Mouse (Mus musculus) myocyte (in vitro differentiated cells): Measurements from ENCODE around the gene Pde4d. TPM values are rescaled to one million over a fixed set of nuclear protein-coding genes. Genes with fewer than 3 reads are reported as not detected.

Experiments used
- H3K27me3 ChIP-seq: one replicate; pipeline ENCODE4 v1.6.1; 2011; ENCODE audit not compliant: control insufficient read depth, insufficient read depth, insufficient read length
- H3K36me3 ChIP-seq: one replicate; pipeline ENCODE4 v1.6.1; 2011; ENCODE audit not compliant: control insufficient read depth, insufficient read depth
- H3K4me2 ChIP-seq: one replicate; pipeline ENCODE4 v1.6.1; 2011; ENCODE audit warnings: low read depth, control low read depth
- H3K4me3 ChIP-seq: one replicate; pipeline ENCODE4 v1.5.1; 2011; ENCODE audit warnings: mild to moderate bottlenecking, control low read depth, moderate library complexity
- H3K79me2 ChIP-seq: one replicate; pipeline ENCODE4 v1.6.1; 2011; ENCODE audit not compliant: control insufficient read depth, insufficient read depth
- H3ac ChIP-seq: one replicate; pipeline ENCODE4 v1.6.1; 2011; ENCODE audit not compliant: control insufficient read depth, insufficient read length
- CEBPB ChIP-seq: IDR thresholded peaks from 2 replicates; pipeline ENCODE4 v1.6.1; 2011; ENCODE audit warnings: mild to moderate bottlenecking, moderate library complexity; ENCODE audit not compliant: poor library complexity, insufficient read depth, severe bottlenecking
- E2F4 ChIP-seq: IDR thresholded peaks from one replicate; pipeline ENCODE4 v1.6.1; 2011; ENCODE audit warnings: mild to moderate bottlenecking, control low read depth, moderate library complexity; ENCODE audit not compliant: insufficient read depth
- MAX ChIP-seq: IDR thresholded peaks from one replicate; pipeline ENCODE4 v1.6.1; 2011; ENCODE audit warnings: low read depth, mild to moderate bottlenecking, control low read depth
- MYOD1 ChIP-seq, 3 experiments: IDR thresholded peaks; one replicate each; pipeline ENCODE4 v1.6.1; 2011; ENCODE audit warnings: control low read depth in 2 of 3, low read depth in 2 of 3, mild to moderate bottlenecking in 2 of 3, moderate library complexity in 1 of 3; ENCODE audit not compliant: insufficient read length in 2 of 3, control insufficient read depth in 1 of 3
- MYOG ChIP-seq, 3 experiments: IDR thresholded peaks; one replicate each; pipeline ENCODE4 v1.6.1; 2011; ENCODE audit warnings: control low read depth in 2 of 3, low read depth in 2 of 3, mild to moderate bottlenecking in 2 of 3; ENCODE audit not compliant: insufficient read length in 2 of 3, control insufficient read depth in 1 of 3, insufficient read depth in 1 of 3
- POLR2A ChIP-seq: IDR thresholded peaks from one replicate; pipeline ENCODE4 v1.6.1; 2011; ENCODE audit warnings: low read depth, mild to moderate bottlenecking, control low read depth, moderate library complexity; ENCODE audit not compliant: insufficient read length
- POLR2AphosphoS2 ChIP-seq: IDR thresholded peaks from one replicate; pipeline ENCODE4 v1.6.1; 2011; ENCODE audit warnings: low read depth, control low read depth; ENCODE audit not compliant: insufficient read length
- REST ChIP-seq: IDR thresholded peaks from one replicate; pipeline ENCODE4 v1.6.1; 2011; ENCODE audit warnings: mild to moderate bottlenecking, control low read depth, moderate library complexity; ENCODE audit not compliant: insufficient read depth, insufficient read length
- SRF ChIP-seq: IDR thresholded peaks from one replicate; pipeline ENCODE4 v1.6.1; 2011; ENCODE audit warnings: low read depth; ENCODE audit not compliant: control insufficient read depth, insufficient read length
- TCF12 ChIP-seq: IDR thresholded peaks from one replicate; pipeline ENCODE4 v1.6.1; 2011; ENCODE audit warnings: mild to moderate bottlenecking, control low read depth; ENCODE audit not compliant: poor library complexity, insufficient read depth, severe bottlenecking
- TCF3 ChIP-seq: IDR thresholded peaks from one replicate; pipeline ENCODE4 v1.6.1; 2011; ENCODE audit warnings: low read depth, control low read depth; ENCODE audit not compliant: insufficient read length
- USF1 ChIP-seq: IDR thresholded peaks from one replicate; pipeline ENCODE4 v1.6.1; 2011; ENCODE audit warnings: low read depth, mild to moderate bottlenecking, control low read depth, moderate library complexity
- polyA plus RNA-seq: library from polyadenylated mRNA; unstranded; fragments of >200 nt; fragmentation: generic; extraction: Trizol; gene quantifications from one replicate; pipeline ENCODE4 v1.2.1, GENCODE M21; 2012; ENCODE audit warnings: missing spikeins

Pde4d gene
- polyA plus RNA-seq, 1 experiment: 8.2 TPM

GRCm38 (mm10) chr13:109722237-109723119, 1272.7 kb downstream of the Pde4d start:
- Histone ChIP-seq H3ac (no peak overlapping the region), H3K4me3 (no peak overlapping the region), H3K36me3 (no peaks in the 10 kb centered on the region), H3K27me3 (no peaks in the 10 kb centered on the region), H3K79me2 (peaks cover 54% of the 10 kb centered on the region), H3K4me2 (no peak overlapping the region)
- TF ChIP-seq E2F4: no peak
- no peak for TF ChIP-seq SRF
- TF ChIP-seq MAX: no peak
- no peak for TF ChIP-seq POLR2AphosphoS2
- TF ChIP-seq USF1: no peak
- TF ChIP-seq MYOD1 (IDR thresholded peaks at IDR 0.05; ENCODE audit: control insufficient read depth in 1 of 3, insufficient read length in 2 of 3, low read depth in 2 of 3): no peak
- TF ChIP-seq REST: no peak

GRCm38 (mm10) chr13:109727346-109727745, 1277.6 kb downstream of the Pde4d start:
- Histone ChIP-seq H3K4me3 (no peak overlapping the region), H3K4me2 (no peak overlapping the region), H3K79me2 (peaks cover 43% of the 10 kb centered on the region), H3K27me3 (no peaks in the 10 kb centered on the region), H3K36me3 (no peaks in the 10 kb centered on the region), H3ac (no peak overlapping the region)
- TF ChIP-seq MYOD1 (IDR thresholded peaks at IDR 0.05; ENCODE audit: control insufficient read depth in 1 of 3, insufficient read length in 2 of 3, low read depth in 2 of 3): no peak
- TF ChIP-seq POLR2A: no peak
- no peak for TF ChIP-seq MAX
- TF ChIP-seq TCF3: no peak
- TF ChIP-seq CEBPB: no peak
- no peak for TF ChIP-seq MYOG (IDR thresholded peaks at IDR 0.05; ENCODE audit: control insufficient read depth in 1 of 3, insufficient read depth in 1 of 3, insufficient read length in 2 of 3, low read depth in 2 of 3)
- TF ChIP-seq SRF: no peak
- no peak for TF ChIP-seq TCF12
- TF ChIP-seq REST: no peak

- Histone ChIP-seq H3K36me3 (no peaks in the 10 kb centered on the region), H3ac (no peak overlapping the region), H3K4me2 (no peak overlapping the region)
Measured at GRCm38 (mm10) chr13:109729612-109730011, 1279.9 kb downstream of the Pde4d start.

GRCm38 (mm10) chr13:109732655-109733376, 1283.1 kb downstream of the Pde4d start:
- Histone ChIP-seq H3K36me3 (no peaks in the 10 kb centered on the region), H3K4me2 (no peak overlapping the region), H3K4me3 (no peak overlapping the region), H3ac (no peak overlapping the region), H3K27me3 (no peaks in the 10 kb centered on the region), H3K79me2 (peaks cover 41% of the 10 kb centered on the region)
- TF ChIP-seq E2F4 (no peak), MAX (no peak), USF1 (no peak), TCF3 (no peak), POLR2A (no peak), POLR2AphosphoS2 (no peak), CEBPB (no peak), MYOD1 (IDR thresholded peaks at IDR 0.05; ENCODE audit: control insufficient read depth in 1 of 3, insufficient read length in 2 of 3, low read depth in 2 of 3) (no peak), MYOG (IDR thresholded peaks at IDR 0.05; ENCODE audit: control insufficient read depth in 1 of 3, insufficient read depth in 1 of 3, insufficient read length in 2 of 3, low read depth in 2 of 3) (no peak), REST (no peak), SRF (no peak), TCF12 (no peak)

More at GRCm38 (mm10) chr13:109729612-109730011, 1279.9 kb downstream of the Pde4d start:
- TF ChIP-seq CEBPB: no peak
- no peak for TF ChIP-seq MYOG (IDR thresholded peaks at IDR 0.05; ENCODE audit: control insufficient read depth in 1 of 3, insufficient read depth in 1 of 3, insufficient read length in 2 of 3, low read depth in 2 of 3)
- TF ChIP-seq TCF3: no peak
- TF ChIP-seq REST: no peak
- TF ChIP-seq USF1: no peak
- no peak for TF ChIP-seq POLR2A
- TF ChIP-seq MYOD1 (IDR thresholded peaks at IDR 0.05; ENCODE audit: control insufficient read depth in 1 of 3, insufficient read length in 2 of 3, low read depth in 2 of 3): no peak
- TF ChIP-seq SRF: no peak
- no peak for TF ChIP-seq MAX
- no peak for TF ChIP-seq TCF12
- no peak for TF ChIP-seq POLR2AphosphoS2
- TF ChIP-seq E2F4: no peak
- Histone ChIP-seq H3K27me3 (no peaks in the 10 kb centered on the region), H3K4me3 (no peak overlapping the region), H3K79me2 (peaks cover 37% of the 10 kb centered on the region)
